Mouse (Mus musculus) cerebellum, adult (tissue): Measurements from ENCODE around the gene Upp2.

Source experiments
- ATAC-seq: cut with Nextera tagmentation; 2 replicates; pipeline ENCODE4 v1.9.2; 2017; ENCODE audit warnings: mild to moderate bottlenecking, moderate library complexity, mixed read lengths; ENCODE audit not compliant: insufficient number of reproducible peaks, low FRiP score, low TSS enrichment

Upp2 gene

GRCm38 (mm10) chr2:58665081-58665814 is 98.2 kb downstream of the Upp2 start:
- ATAC-seq = peak; percentile 94

DNA sequence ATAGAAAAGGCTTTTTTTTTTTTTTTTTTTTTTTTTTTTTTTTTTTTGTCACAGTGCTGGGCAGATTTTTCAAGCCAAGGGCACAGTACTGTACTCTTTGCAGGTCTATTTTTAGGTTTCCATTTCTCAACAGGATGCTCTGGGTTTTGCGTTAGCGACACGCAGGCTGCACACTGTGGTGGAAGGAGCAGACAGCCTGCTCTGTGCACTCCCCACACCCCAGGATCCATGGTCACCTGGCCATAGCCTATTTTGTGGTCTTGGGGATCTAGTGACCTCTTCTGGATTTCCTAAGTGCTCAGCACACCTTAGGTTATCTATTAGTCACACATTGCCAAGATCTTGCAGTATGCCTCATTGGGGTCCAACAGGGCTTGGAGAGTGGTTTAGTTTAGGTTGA is 100.2 kb downstream of the Upp2 start:
- ATAC-seq = peak; percentile 50

DNA sequence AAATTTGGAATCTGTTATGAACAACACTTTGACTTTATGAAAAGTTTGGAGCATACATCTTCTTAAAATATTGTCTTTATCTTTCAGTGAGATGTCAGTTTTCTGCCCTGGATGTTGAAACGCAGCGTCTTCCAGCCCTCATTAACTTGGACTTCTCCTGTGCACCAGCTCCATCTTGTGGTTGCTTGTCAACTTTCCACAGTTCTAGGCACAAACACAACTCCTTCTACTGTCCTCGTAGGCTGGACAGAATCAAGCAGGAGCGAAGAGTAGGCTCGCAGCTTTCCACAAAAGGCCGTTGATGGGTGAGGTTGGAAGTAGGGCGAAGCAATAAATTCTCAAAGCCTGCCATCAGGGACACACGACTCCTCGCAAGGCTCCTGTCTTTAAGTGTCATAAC is 100.9 kb downstream of the Upp2 start:
- ATAC-seq = peak; percentile 65

GRCm38 (mm10) chr2:58669114-58669513 is 102.0 kb downstream of the Upp2 start:
- no peak for ATAC-seq

GRCm38 (mm10) chr2:58672520-58672919 is 105.4 kb downstream of the Upp2 start:
- no peak for ATAC-seq

- ATAC-seq = no peak
These were observed 112.9 kb downstream of the Upp2 start for GRCm38 (mm10) chr2:58679968-58680367.

DNA sequence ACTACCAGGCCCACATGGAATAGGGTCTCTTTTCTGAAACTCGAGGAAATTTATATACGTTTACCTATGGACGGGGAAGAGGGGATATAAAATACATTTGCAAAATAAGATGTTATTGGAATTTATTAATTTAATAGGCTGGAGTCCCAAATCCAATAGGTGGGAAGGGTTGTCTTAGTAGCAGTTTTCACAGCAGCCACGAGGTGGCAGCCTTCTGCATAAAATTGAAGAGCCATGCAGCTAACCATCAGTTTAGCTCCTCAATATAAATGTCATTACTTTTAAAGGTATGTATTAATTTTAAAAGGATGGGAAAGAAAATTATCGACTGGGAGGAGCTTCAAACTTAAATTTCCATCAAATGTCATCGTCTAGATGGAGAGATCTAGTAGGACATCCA is 113.7 kb downstream of the Upp2 start:
- ATAC-seq = peak; percentile 61; the same call in 1 of the 2 replicates

GRCm38 (mm10) chr2:58681394-58681793 is 114.3 kb downstream of the Upp2 start:
- no peak for ATAC-seq

GRCm38 (mm10) chr2:58697501-58697900 is 130.4 kb downstream of the Upp2 start:
- ATAC-seq = no peak

- peak; percentile 89 for ATAC-seq
These were observed 132.8 kb downstream of the Upp2 start for GRCm38 (mm10) chr2:58699931-58700330.

DNA sequence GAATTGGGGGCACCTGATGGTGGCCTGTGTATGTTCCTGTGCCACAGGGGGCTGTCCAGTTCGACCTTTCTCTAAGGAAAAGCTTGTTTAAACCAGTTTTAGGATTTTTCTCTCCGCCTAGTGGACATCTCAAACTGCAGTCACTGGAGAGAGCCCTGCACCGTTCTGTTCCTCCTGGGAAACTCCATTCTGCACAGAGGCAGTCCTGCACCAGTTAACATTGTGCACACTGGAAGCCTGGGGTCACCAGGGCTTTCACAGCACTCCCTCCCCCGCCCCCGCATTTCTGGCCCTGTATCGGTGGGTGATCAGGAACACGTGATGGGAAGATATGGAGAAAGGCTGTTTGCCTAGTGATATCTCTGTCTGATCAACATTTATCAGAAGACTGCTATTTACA is 133.3 kb downstream of the Upp2 start:
- ATAC-seq = 0 out of 2 replicates have a peak, but pooled peaks have one; percentile 20

DNA sequence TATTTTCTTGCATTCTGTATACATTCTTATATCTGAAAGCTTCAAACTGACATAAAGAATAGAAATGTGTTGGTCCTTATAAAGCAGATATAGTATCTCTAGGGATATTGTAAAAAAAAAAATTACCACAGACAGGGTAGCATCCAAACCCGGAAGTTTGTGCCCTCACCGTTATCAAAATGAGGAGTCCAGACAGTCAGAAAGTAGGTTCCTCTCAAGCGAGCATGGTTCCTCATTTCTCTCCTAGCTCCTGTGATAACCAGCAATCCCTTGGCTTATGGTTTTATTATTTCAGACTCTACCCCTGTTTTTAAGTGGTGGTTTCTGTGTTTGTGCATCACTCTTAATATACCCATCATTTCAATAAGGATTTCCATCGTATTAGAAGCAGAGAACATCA is 134.5 kb downstream of the Upp2 start:
- ATAC-seq = no peak

DNA sequence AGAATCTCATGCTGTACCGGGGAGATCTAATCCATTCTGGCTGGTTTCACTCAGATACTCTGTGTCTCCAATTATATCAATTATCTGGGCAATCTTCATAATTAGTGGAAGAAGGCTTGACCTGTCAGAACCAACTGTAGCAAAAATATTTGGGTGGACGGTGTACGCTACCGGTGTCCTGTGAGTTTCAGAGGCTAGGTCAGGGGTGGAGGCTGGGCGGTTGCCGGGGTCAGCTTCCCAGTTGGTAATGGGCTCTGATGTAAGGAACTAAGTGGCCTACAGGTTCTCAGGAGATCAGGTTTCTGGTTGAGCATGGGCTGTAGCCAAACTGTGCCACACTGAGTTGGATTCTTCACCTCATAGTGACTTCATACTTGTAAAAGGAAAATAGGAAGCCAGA is 136.1 kb downstream of the Upp2 start:
- ATAC-seq = no peak

- no peak for ATAC-seq
These were observed 136.5 kb downstream of the Upp2 start for GRCm38 (mm10) chr2:58703646-58704045.

DNA sequence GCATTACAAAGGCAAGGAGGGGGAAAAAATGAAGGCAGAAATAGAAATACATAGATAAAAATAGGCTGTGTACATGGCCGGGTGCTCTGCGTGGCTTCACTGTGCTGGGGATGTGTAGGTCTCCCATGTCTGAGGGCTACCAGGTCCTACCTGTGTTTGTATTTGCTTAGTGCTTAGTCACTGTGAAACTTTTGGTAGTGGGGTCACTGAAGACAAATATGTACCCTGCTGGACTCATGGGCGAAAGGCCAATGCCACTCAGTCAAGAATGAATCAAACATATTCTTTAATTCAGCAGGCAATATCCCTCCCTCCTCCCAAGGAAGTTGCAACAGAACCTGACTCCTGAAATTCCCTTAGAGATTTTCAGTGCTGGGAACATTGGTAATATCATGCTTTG is 137.5 kb downstream of the Upp2 start:
- ATAC-seq = no peak

- ATAC-seq = no peak
These were observed 140.6 kb downstream of the Upp2 start for GRCm38 (mm10) chr2:58707676-58708075.

- ATAC-seq = no peak
These were observed 143.1 kb downstream of the Upp2 start for GRCm38 (mm10) chr2:58710234-58710633.

GRCm38 (mm10) chr2:58711049-58711448 is 144.0 kb downstream of the Upp2 start:
- ATAC-seq = no peak

DNA sequence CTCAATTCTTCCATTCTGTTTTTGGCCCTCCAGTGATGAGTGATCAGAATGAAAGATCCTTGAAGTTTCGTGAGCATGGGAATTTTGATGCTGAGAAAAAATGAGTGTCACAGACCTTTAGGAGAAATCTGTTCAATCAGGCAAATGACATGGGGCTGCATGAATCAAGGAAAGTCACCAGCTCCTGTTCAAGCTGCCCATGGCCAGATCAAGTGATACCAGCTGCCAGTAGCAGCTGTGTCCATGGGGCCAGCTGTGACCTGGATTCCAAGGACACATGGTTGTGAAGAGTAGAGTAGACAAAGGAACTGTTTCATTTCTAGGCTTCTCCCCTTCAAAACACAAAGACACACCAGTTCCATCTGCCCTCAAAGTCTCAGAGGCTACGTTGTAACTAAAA is 144.4 kb downstream of the Upp2 start:
- ATAC-seq = no peak

DNA sequence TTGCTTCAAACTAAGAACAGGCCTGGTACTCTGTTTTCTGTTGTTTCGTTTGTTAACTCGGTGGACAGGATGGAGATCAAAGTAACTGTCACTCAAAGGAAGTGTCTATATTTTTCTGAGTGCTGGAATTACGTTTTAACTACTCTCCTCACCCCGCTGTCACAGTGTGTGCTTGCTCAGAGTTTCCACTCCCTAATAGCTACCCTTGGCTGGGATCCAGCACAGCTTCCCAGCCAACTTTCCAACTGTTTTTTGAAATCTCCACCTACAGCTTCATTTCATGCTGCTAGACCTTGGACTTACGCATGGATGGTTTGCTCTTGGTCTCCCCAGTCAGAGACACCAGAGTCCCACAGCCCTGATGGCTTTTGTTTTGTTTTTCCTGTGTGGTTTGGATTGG is 144.8 kb downstream of the Upp2 start:
- ATAC-seq = no peak

DNA sequence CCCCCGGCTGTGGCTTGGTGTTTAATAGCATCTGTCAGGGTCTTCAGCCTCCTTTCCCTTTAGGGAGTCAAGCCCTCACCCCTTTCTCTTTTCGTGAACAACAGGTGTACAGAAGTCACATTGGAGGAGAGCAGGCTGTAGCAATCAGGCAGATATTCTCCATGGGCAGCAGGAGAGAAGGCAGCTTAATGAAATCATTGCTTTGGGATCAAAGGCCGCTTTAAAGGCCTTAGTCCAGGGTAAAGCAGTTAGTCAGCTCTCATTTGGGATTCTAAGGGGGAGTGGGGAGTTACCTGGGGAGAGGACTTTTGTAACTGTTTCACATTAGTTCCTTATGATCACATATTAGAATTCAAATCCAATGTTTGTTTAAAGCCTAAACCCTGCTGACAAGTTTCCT is 150.8 kb downstream of the Upp2 start:
- no peak for ATAC-seq

DNA sequence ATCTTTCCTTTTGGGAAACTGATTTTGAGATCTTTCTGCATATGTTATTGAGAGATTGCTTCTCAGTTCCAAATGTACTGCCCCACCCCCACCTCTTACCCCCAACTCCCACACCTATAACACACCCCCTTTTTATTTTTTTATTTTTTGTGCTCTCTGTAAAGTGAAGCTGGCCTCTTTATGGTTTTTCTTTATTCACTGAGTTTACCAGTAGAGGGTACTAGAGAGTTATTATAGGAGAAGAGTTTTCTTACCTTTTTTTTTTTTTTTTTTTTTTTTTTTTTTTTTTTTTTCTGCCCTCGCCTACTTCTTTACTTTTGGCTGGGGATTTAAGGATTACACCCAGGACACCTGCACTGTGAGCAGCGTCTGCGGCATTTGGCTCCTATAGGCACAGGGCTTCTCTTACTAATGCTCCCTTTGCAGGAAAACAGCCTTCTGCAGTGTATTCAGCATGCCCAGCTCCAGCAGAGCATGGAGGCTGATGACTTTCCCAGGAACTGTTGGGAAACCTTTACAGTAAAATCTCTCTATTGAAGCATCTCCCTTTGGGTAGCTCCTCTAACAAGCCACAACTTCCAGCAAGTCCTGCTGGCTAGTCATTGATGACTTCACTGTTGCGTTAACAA is 170.2 kb downstream of the Upp2 start:
- no peak; the same call in 1 of the 2 replicates for ATAC-seq
